Mouse (Mus musculus) forebrain, embryonic 11.5 days (tissue): ENCODE measurements around the gene Rgs6. TPM values are rescaled to one million over a fixed set of nuclear protein-coding genes. Genes with fewer than 3 reads are reported as not detected.

Experiments used
- ATAC-seq: fragments of 200-750 bp; cut with Nextera tagmentation; replicated peaks from 2 replicates; pipeline ENCODE4 v1.8.0; 2017; ENCODE audit warnings: moderate TSS enrichment; ENCODE audit not compliant: low FRiP score
- DNase-seq: peaks from one replicate; pipeline ENCODE4 v3.0.0-alpha.2; 2017; ENCODE audit warnings: low spot score
- H3K27ac ChIP-seq: fragments of 300-500 bp; sonication (generic); 2 replicates; pipeline ENCODE4 v1.5.1; 2014; ENCODE audit warnings: low read depth, low read length
- H3K27me3 ChIP-seq: fragments of 300-500 bp; sonication (generic); 2 replicates; pipeline ENCODE4 v1.6.1; 2014; ENCODE audit warnings: mild to moderate bottlenecking, low read length, mixed read lengths; ENCODE audit not compliant: control insufficient read depth, insufficient read depth
- H3K36me3 ChIP-seq: fragments of 300-500 bp; sonication (generic); 2 replicates; pipeline ENCODE4 v1.6.1; 2014; ENCODE audit warnings: mild to moderate bottlenecking, low read length, moderate library complexity, mixed read lengths; ENCODE audit not compliant: control insufficient read depth, insufficient read depth
- H3K4me1 ChIP-seq: fragments of 300-500 bp; sonication (generic); replicated peaks from 2 replicates; pipeline ENCODE4 v1.6.1; 2014; ENCODE audit warnings: low read length, mixed read lengths; ENCODE audit not compliant: control insufficient read depth, insufficient read depth
- H3K4me2 ChIP-seq: fragments of 300-500 bp; sonication (generic); 2 replicates; pipeline ENCODE4 v1.6.1; 2014; ENCODE audit warnings: low read depth, mild to moderate bottlenecking, low read length, moderate library complexity, mixed read lengths; ENCODE audit not compliant: severe bottlenecking
- H3K4me3 ChIP-seq: fragments of 300-500 bp; sonication (generic); 2 replicates; pipeline ENCODE4 v1.5.1; 2014; ENCODE audit warnings: low read depth, low read length
- H3K9ac ChIP-seq: fragments of 300-500 bp; sonication (generic); 2 replicates; pipeline ENCODE4 v1.6.1; 2014; ENCODE audit warnings: low read length
- H3K9me3 ChIP-seq: fragments of 300-500 bp; sonication (generic); 2 replicates; pipeline ENCODE4 v1.6.1; 2016; ENCODE audit warnings: low read length, mixed read lengths; ENCODE audit not compliant: control insufficient read depth
- WGBS: fragments of 180-500 bp; shearing (Covaris S2); extraction: QIAGEN DNeasy Blood & Tissue Kit; methylation state at CpG from one replicate; pipeline ENCODE4 v1.1.7; 2014; 5-methylcytosine and 5-hydroxymethylcytosine counted together
- polyA plus RNA-seq: library from polyadenylated mRNA; unstranded; fragments of >200 nt; fragmentation: Nextera tagmentation; extraction: Ambion mirVana; gene quantifications from 2 replicates; pipeline ENCODE4 v1.2.1, GENCODE M21; 2014

Gene Rgs6
- polyA plus RNA-seq, 1 experiment from 2014 or later: 0.72 TPM

DNA sequence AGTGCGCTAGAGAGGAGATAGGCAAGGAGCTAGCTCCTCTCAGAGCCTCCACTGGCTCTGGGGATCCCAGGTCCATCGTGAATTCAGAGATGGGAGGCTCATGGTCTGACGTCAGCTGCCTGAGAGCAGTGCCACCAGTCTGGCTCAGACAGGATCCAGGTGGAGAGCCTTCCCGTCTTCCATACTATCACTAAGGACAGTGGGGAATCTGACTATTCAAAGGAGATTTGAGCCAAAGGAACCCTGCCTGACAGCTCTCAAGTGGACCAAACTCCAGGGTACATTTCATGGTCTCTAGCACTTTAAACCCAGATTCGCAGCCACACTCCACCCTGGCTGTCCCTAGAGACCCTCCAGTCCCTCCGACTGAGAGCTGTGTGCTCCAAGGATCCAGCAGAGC lies 618.8 kb downstream of the Rgs6 start:
- no peaks in the 10 kb centered on the region for H3K9me3 ChIP-seq
- WGBS: 67% methylated on average over 6 of the region's 6 CpGs
- no peaks in the 10 kb centered on the region for H3K36me3 ChIP-seq
- H3K9ac ChIP-seq: no peak overlapping the region
- H3K27me3 ChIP-seq: no peaks in the 10 kb centered on the region
- peaks cover 5% of the 10 kb centered on the region; the same call in 1 of the 2 replicates for H3K4me1 ChIP-seq
- DNase-seq (peak; percentile 32), ATAC-seq (no peak)
- H3K4me3 ChIP-seq: no peak overlapping the region
- no peak overlapping the region for H3K4me2 ChIP-seq
- no peak overlapping the region for H3K27ac ChIP-seq

DNA sequence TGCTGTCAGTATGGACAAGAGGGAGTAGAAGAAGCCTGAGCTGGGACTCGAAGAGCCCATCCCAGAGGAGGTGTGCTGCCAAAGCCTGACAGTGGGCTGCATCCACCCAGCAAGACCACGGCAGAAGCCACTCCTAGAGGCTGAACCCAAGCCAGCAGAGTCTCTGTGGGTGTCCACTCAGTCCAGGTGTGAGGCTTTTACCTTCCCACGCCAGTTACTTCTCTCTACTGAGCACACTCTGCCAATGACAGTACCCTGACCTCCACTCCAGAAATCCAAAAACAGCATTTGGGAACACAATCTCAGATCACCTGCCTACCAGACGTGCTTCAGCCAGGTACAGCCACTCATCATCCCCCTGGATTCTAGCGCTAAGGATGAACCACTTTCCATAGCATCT lies 619.4 kb downstream of the Rgs6 start:
- peak; percentile 30 for DNase-seq
- WGBS: 77% methylated on average over 5 of the region's 5 CpGs

DNA sequence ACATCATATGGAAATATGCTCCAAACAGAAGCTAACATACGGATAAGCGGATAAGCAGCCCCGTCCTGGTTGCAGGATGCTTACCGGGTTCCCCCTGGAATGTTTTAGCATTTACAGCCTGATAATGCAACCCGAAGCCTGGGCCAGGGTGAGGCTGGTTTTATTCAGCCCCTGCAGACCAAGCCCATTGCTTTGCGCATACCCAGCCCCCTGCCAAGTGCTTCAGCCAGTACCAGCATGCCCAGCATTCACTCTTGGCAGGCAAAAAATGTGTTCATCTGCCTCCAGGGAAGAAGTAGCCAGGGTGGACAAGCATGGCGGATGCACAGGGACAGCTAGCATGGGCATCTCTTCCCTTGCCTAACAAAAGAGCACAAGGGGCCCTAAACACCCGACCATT lies 619.9 kb downstream of the Rgs6 start:
- peaks cover 5% of the 10 kb centered on the region; the same call in 1 of the 2 replicates for H3K4me1 ChIP-seq
- no peak for ATAC-seq
- H3K9me3 ChIP-seq: no peaks in the 10 kb centered on the region
- no peak overlapping the region for H3K4me2 ChIP-seq
- no peaks in the 10 kb centered on the region for H3K27me3 ChIP-seq
- no peaks in the 10 kb centered on the region for H3K36me3 ChIP-seq
- H3K9ac ChIP-seq: no peak overlapping the region
- H3K4me3 ChIP-seq: no peak overlapping the region
- WGBS: 68% methylated on average over 8 of the region's 8 CpGs
- H3K27ac ChIP-seq: no peak overlapping the region
- DNase-seq: peak; percentile 44

More for the DNA sequence above, 619.4 kb downstream of the Rgs6 start:
- no peak overlapping the region for H3K9ac ChIP-seq
- no peak overlapping the region for H3K27ac ChIP-seq
- H3K9me3 ChIP-seq: no peaks in the 10 kb centered on the region
- no peak overlapping the region for H3K4me3 ChIP-seq
- no peaks in the 10 kb centered on the region for H3K27me3 ChIP-seq
- ATAC-seq: no peak
- peaks cover 5% of the 10 kb centered on the region; the same call in 1 of the 2 replicates for H3K4me1 ChIP-seq
- no peaks in the 10 kb centered on the region for H3K36me3 ChIP-seq
- no peak overlapping the region for H3K4me2 ChIP-seq

DNA sequence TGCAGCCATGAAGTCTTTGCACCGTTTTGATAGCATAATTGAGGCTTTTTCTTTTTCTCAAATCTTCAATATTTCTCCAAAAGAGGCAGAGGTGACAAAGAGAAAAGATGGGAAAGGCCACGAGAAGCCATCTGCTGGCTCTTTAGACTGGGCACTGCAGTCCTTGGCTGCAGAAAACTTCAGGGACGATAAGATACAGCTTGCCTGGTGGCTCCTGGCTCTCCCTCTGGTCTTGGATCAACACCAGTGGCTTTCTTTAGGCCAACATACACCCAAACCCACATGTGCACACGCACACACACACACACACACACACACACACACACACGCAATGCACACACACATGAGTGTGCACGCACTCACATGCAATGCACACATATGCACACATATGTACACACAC lies 620.7 kb downstream of the Rgs6 start:
- no peaks in the 10 kb centered on the region for H3K27me3 ChIP-seq
- no peak for ATAC-seq
- no peak overlapping the region for H3K27ac ChIP-seq
- DNase-seq: peak; percentile 45
- WGBS: 66% methylated on average over 6 of the region's 6 CpGs
- H3K4me2 ChIP-seq: no peak overlapping the region
- H3K4me1 ChIP-seq: peaks cover 5% of the 10 kb centered on the region; the same call in 1 of the 2 replicates
- H3K9me3 ChIP-seq: no peaks in the 10 kb centered on the region
- H3K36me3 ChIP-seq: no peaks in the 10 kb centered on the region
- no peak overlapping the region for H3K4me3 ChIP-seq
- H3K9ac ChIP-seq: no peak overlapping the region

DNA sequence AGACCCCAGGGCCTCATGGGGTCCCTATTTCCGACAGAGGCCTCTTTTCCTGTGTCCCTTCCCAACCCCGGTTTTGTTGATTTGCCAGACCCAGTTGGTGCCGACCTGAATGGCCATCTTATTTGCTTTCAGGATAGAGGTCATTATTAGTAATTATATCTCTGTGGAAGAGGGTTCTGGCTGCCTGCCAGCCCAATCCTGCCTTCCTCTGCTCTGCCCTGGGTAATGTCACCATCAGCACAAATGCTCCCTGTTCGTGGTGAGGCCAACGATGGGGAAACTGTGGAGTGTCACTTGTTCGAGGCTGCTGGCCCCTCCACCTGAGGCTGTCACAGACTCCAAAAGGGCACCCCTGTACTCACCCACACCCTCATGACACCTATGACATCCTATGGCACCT lies 621.4 kb downstream of the Rgs6 start:
- peaks cover 5% of the 10 kb centered on the region; the same call in 1 of the 2 replicates for H3K4me1 ChIP-seq
- WGBS: 46% methylated on average over 6 of the region's 6 CpGs

DNA sequence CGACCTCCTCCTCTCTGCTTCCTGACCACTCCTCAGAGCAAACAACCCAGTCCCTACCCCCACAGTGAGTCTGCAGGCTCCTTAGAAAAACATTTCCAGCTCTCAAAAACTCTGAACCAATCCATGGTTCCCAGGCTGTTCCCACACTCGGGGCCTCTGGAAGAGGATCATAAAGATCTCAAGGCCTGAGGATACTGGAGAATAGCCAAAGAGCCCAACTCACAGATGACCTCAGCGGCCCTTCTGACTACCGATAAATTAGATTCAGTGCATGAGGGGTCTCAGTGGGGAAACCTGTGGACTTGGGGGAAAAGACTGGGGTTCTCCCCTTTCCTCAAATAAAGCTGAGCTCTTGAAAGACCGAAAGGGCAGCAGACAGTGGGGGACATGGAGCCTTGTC lies 622.2 kb downstream of the Rgs6 start:
- 78% methylated on average over 5 of the region's 5 CpGs for WGBS
- H3K4me3 ChIP-seq: no peak overlapping the region
- no peaks in the 10 kb centered on the region for H3K27me3 ChIP-seq
- H3K4me2 ChIP-seq: no peak overlapping the region
- peaks cover 5% of the 10 kb centered on the region; the same call in 1 of the 2 replicates for H3K4me1 ChIP-seq
- peak; percentile 30 for DNase-seq
- no peak overlapping the region for H3K27ac ChIP-seq
- no peaks in the 10 kb centered on the region for H3K36me3 ChIP-seq
- H3K9me3 ChIP-seq: no peaks in the 10 kb centered on the region
- ATAC-seq: no peak
- H3K9ac ChIP-seq: no peak overlapping the region

More for the DNA sequence above, 621.4 kb downstream of the Rgs6 start:
- no peak overlapping the region for H3K4me3 ChIP-seq
- H3K27ac ChIP-seq: 0 out of 2 replicates have a peak overlapping the region, but pooled peaks have one; percentile 25
- no peak overlapping the region for H3K9ac ChIP-seq
- ATAC-seq (no peak), DNase-seq (peak; percentile 51)
- no peaks in the 10 kb centered on the region for H3K36me3 ChIP-seq
- no peak overlapping the region for H3K4me2 ChIP-seq
- H3K27me3 ChIP-seq: no peaks in the 10 kb centered on the region
- H3K9me3 ChIP-seq: no peaks in the 10 kb centered on the region

DNA sequence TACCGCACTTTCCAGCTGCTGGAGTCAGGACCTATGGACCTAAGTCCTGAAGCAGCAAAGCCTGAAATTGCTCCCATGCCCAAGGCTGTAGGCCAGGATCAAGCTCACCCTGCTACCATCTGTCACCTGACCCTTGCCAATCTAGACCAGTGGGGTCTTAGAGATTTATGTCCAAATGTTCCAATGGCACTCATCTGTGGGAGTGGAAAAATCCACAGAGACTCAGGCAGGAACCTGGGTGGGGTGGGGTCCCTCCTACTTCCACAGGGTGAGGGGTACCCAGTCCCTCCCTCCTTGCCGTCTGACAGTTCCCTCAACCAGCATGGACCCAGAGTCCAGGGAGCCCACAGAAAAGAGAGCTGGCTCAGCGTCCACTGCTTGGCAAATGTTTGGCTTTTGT lies 622.6 kb downstream of the Rgs6 start:
- H3K9ac ChIP-seq: no peak overlapping the region
- WGBS: 85% methylated on average over 3 of the region's 3 CpGs

DNA sequence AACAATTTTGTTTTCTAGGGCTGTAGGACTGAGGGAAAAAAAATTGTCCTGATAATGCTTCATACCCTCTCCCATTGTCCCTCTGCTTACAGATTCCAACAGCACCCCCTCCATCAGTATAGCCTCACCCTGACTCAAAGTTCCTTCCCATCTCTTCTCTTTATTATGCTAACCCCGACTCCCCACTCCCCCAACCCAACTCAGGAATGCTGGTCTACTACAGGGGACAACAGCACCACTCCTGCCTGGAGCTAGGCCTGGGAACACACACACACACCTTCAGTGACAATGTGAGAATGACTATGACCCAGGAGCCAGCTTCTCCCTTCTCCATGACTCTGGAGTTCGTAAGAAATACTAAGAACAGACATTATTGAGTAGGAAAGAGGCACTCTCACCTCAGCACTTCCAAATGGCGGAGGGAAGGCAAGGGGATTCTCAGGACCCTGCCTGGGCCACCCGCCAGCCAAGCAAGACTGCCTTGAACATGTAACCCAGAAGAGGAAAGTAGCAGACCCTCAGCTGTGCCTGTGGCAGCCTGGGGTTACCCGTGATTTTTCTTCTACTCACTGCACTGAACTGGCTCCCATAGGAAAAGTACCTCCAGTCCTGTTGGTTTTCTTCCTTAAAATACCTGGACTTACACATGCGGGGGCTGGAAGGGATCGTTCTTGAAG lies 623.2 kb downstream of the Rgs6 start:
- DNase-seq: peak; percentile 45
- H3K4me2 ChIP-seq: no peak overlapping the region
- no peak overlapping the region for H3K4me3 ChIP-seq
- peaks cover 5% of the 10 kb centered on the region; the same call in 1 of the 2 replicates for H3K4me1 ChIP-seq
- H3K27ac ChIP-seq: no peak overlapping the region
- ATAC-seq: no peak
- WGBS: 76% methylated on average over 7 of the region's 7 CpGs
- no peaks in the 10 kb centered on the region for H3K27me3 ChIP-seq
- H3K9ac ChIP-seq: no peak overlapping the region
- no peaks in the 10 kb centered on the region for H3K9me3 ChIP-seq
- no peaks in the 10 kb centered on the region for H3K36me3 ChIP-seq

More for the DNA sequence above, 622.6 kb downstream of the Rgs6 start:
- no peak overlapping the region for H3K4me2 ChIP-seq
- H3K36me3 ChIP-seq: no peaks in the 10 kb centered on the region
- H3K4me3 ChIP-seq: no peak overlapping the region
- no peaks in the 10 kb centered on the region for H3K27me3 ChIP-seq
- H3K27ac ChIP-seq: no peak overlapping the region
- DNase-seq (peak; percentile 43), ATAC-seq (no peak)
- peaks cover 5% of the 10 kb centered on the region; the same call in 1 of the 2 replicates for H3K4me1 ChIP-seq
- H3K9me3 ChIP-seq: no peaks in the 10 kb centered on the region
